Mouse (Mus musculus): Measurements from ENCODE around the gene Clcn1. TPM values are rescaled to one million over a fixed set of nuclear protein-coding genes. Genes with fewer than 3 reads are reported as not detected.

Gene Clcn1
- total and polyA plus RNA-seq, 2 experiments from 2014 or later, result 1.2 to 1.3 TPM

- no peaks in the 10 kb centered on the region for H3K27me3 ChIP-seq (ENCODE audit: insufficient read depth, low read length)
- H3K4me3 ChIP-seq (ENCODE audit: low read depth, low read length), result no peak overlapping the region
- no peak overlapping the region for H3K27ac ChIP-seq (ENCODE audit: low read depth, low read length)
- no peaks in the 10 kb centered on the region for H3K9me3 ChIP-seq (ENCODE audit: low read length)
- no peak overlapping the region for H3K9ac ChIP-seq (replicated peaks; ENCODE audit: low read length, poor library complexity, severe bottlenecking)
- TF ChIP-seq CTCF (IDR thresholded peaks at IDR 0.05), result no peak
- ATAC-seq (ENCODE audit: low FRiP score) (no peak), DNase-seq (ENCODE audit: low spot score) (no peak)
- peaks cover 36% of the 10 kb centered on the region for H3K36me3 ChIP-seq (ENCODE audit: insufficient read depth, low read length)
- H3K4me1 ChIP-seq (ENCODE audit: insufficient read depth, low read length), result 0 out of 2 replicates have a peak, but pooled peaks cover 6% of the 10 kb centered on the region
- no peak overlapping the region for H3K4me2 ChIP-seq (ENCODE audit: low read depth, low read length, poor library complexity, severe bottlenecking)
- WGBS, result 64% methylated on average over 6 of the region's 6 CpGs
Observed at GRCm38 (mm10) chr6:42357901-42358300, 71.4 kb downstream of the Clcn1 start.

- peaks cover 36% of the 10 kb centered on the region for H3K36me3 ChIP-seq (ENCODE audit: insufficient read depth, low read length)
- 94% methylated on average over 12 of the region's 12 CpGs for WGBS
Observed at GRCm38 (mm10) chr6:42358901-42359300, 72.4 kb downstream of the Clcn1 start.

GRCm38 (mm10) chr6:42359364-42360147 lies 73.1 kb downstream of the Clcn1 start:
- Histone ChIP-seq H3K4me3 (ENCODE audit: low read depth, low read length) (no peak overlapping the region), H3K4me1 (ENCODE audit: insufficient read depth, low read length) (0 out of 2 replicates have a peak, but pooled peaks cover 2% of the 10 kb centered on the region), H3K36me3 (ENCODE audit: insufficient read depth, low read length) (peaks cover 36% of the 10 kb centered on the region), H3K27me3 (ENCODE audit: insufficient read depth, low read length) (no peaks in the 10 kb centered on the region), H3K9ac (replicated peaks; ENCODE audit: low read length, poor library complexity, severe bottlenecking) (no peak overlapping the region), H3K9me3 (ENCODE audit: low read length) (no peaks in the 10 kb centered on the region), H3K27ac (ENCODE audit: low read depth, low read length) (no peak overlapping the region), H3K4me2 (ENCODE audit: low read depth, low read length, poor library complexity, severe bottlenecking) (no peak overlapping the region)
- ATAC-seq (ENCODE audit: low FRiP score) (no peak), DNase-seq (ENCODE audit: low spot score) (no peak)
- 71% methylated on average over 9 of the region's 9 CpGs for WGBS
- TF ChIP-seq CTCF (IDR thresholded peaks at IDR 0.05), result no peak

More at GRCm38 (mm10) chr6:42358901-42359300, 72.4 kb downstream of the Clcn1 start:
- H3K9ac ChIP-seq (replicated peaks; ENCODE audit: low read length, poor library complexity, severe bottlenecking), result no peak overlapping the region
- no peak overlapping the region for H3K27ac ChIP-seq (ENCODE audit: low read depth, low read length)
- no peaks in the 10 kb centered on the region for H3K9me3 ChIP-seq (ENCODE audit: low read length)
- DNase-seq (ENCODE audit: low spot score) (no peak), ATAC-seq (ENCODE audit: low FRiP score) (no peak)
- TF ChIP-seq CTCF (IDR thresholded peaks at IDR 0.05), result no peak
- no peak overlapping the region for H3K4me3 ChIP-seq (ENCODE audit: low read depth, low read length)
- 0 out of 2 replicates have a peak, but pooled peaks cover 2% of the 10 kb centered on the region for H3K4me1 ChIP-seq (ENCODE audit: insufficient read depth, low read length)
- no peaks in the 10 kb centered on the region for H3K27me3 ChIP-seq (ENCODE audit: insufficient read depth, low read length)
- H3K4me2 ChIP-seq (ENCODE audit: low read depth, low read length, poor library complexity, severe bottlenecking), result no peak overlapping the region

- 92% methylated on average over 6 of the region's 6 CpGs for WGBS
- no peak for TF ChIP-seq CTCF (IDR thresholded peaks at IDR 0.05)
- Histone ChIP-seq H3K27ac (ENCODE audit: low read depth, low read length) (no peak overlapping the region), H3K36me3 (ENCODE audit: insufficient read depth, low read length) (peaks cover 36% of the 10 kb centered on the region), H3K9me3 (ENCODE audit: low read length) (no peaks in the 10 kb centered on the region), H3K4me3 (ENCODE audit: low read depth, low read length) (no peak overlapping the region), H3K27me3 (ENCODE audit: insufficient read depth, low read length) (no peaks in the 10 kb centered on the region), H3K9ac (replicated peaks; ENCODE audit: low read length, poor library complexity, severe bottlenecking) (no peak overlapping the region), H3K4me1 (ENCODE audit: insufficient read depth, low read length) (0 out of 2 replicates have a peak, but pooled peaks cover 2% of the 10 kb centered on the region), H3K4me2 (ENCODE audit: low read depth, low read length, poor library complexity, severe bottlenecking) (no peak overlapping the region)
- DNase-seq (ENCODE audit: low spot score) (no peak), ATAC-seq (ENCODE audit: low FRiP score) (no peak)
Observed at GRCm38 (mm10) chr6:42360231-42360840, 73.9 kb downstream of the Clcn1 start.

GRCm38 (mm10) chr6:42361041-42361895 lies 74.8 kb downstream of the Clcn1 start:
- DNase-seq (ENCODE audit: low spot score) (no peak), ATAC-seq (ENCODE audit: low FRiP score) (no peak)
- Histone ChIP-seq H3K9ac (replicated peaks; ENCODE audit: low read length, poor library complexity, severe bottlenecking) (no peak overlapping the region), H3K36me3 (ENCODE audit: insufficient read depth, low read length) (peaks cover 27% of the 10 kb centered on the region), H3K27me3 (ENCODE audit: insufficient read depth, low read length) (no peaks in the 10 kb centered on the region), H3K27ac (ENCODE audit: low read depth, low read length) (no peak overlapping the region), H3K9me3 (ENCODE audit: low read length) (no peaks in the 10 kb centered on the region), H3K4me1 (ENCODE audit: insufficient read depth, low read length) (0 out of 2 replicates have a peak, but pooled peaks cover 2% of the 10 kb centered on the region), H3K4me3 (ENCODE audit: low read depth, low read length) (no peak overlapping the region), H3K4me2 (ENCODE audit: low read depth, low read length, poor library complexity, severe bottlenecking) (no peak overlapping the region)
- TF ChIP-seq CTCF (IDR thresholded peaks at IDR 0.05), result no peak
- 94% methylated on average over 13 of the region's 13 CpGs for WGBS

All from midbrain, postnatal 0 days (tissue).